Mouse (Mus musculus) telencephalon, adult 2 months (tissue): ENCODE measurements around the gene Herc3.

ENCODE experiments used
- DNase-seq: peaks from one replicate; pipeline ENCODE4 v3.0.0-alpha.2; 2011; ENCODE audit warnings: low read depth, low spot score

The Herc3 gene

DNA sequence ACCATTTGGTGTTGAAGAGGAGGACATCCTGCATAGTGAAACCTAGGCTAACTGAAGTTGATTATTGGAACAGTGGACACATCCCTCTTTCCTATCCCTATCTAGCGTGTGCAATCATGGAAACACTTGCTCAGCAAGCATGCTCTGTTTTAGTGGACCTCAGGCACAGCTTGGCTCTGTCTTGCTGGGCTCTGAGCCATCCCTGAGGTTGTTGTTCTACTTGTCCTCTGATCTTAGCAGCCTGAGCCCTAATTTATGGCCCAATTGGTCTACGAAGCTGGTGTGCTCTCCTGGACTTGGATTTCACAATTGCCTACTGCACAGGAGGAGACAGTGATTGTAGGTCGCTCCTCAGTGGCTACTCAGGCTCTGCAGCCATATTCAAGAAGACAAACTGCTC lies 137.0 kb downstream of the Herc3 start:
- DNase-seq = no peak
